Mouse (Mus musculus) bone marrow macrophage, adult 2 months (primary cell): ENCODE data around the gene Ttll10.

Source experiments
- CTCF ChIP-seq: IDR thresholded peaks from 2 replicates; pipeline ENCODE4 v1.5.1; 2012; ENCODE audit warnings: low read depth, mild to moderate bottlenecking, low read length, moderate library complexity
- POLR2A ChIP-seq: IDR thresholded peaks from 2 replicates; pipeline ENCODE4 v1.6.1; 2012; ENCODE audit warnings: mild to moderate bottlenecking, low read depth, low read length, borderline replicate concordance

DNA sequence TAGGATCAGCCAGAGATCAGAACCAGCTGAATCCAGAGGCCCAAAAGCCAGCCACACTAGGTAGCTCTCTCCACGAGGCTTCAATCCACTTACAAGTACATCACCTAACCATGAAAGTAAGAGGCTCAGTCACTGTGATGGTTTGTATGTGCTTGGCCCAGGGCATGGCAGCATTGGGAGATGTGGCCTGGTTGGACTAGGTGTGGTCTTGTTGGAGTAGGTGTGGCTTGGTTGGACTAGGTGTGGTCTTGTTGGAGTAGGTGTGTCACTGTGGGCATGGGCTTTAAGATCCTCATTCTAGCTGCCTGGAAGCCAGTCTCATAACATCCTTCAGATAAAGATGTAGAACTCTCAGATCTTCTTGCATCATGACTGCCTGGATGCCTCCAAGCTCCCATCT, 32.0 kb upstream of the Ttll10 start:
- TF ChIP-seq POLR2A = no peak
- TF ChIP-seq CTCF = no peak
